Mouse (Mus musculus): Measurements from ENCODE around the gene Plcd3. TPM values are rescaled to one million over a fixed set of nuclear protein-coding genes. Genes with fewer than 3 reads are reported as not detected.

The Plcd3 gene
- polyA plus RNA-seq, 1 experiment from 2014 or later = 8.7 TPM

GRCm38 (mm10) chr11:103052078-103052477, 49.4 kb downstream of the Plcd3 start:
- Histone ChIP-seq H3K27ac (ENCODE audit: low read length) (no peak overlapping the region), H3K4me1 (ENCODE audit: insufficient read depth, low read length) (no peaks in the 10 kb centered on the region), H3K9me3 (ENCODE audit: low read length) (no peaks in the 10 kb centered on the region), H3K4me2 (replicated peaks; ENCODE audit: low read depth, low read length) (no peak overlapping the region), H3K36me3 (ENCODE audit: insufficient read depth, low read length) (peaks cover 43% of the 10 kb centered on the region), H3K27me3 (ENCODE audit: insufficient read depth, low read length) (no peaks in the 10 kb centered on the region), H3K4me3 (ENCODE audit: low read length) (no peak overlapping the region), H3K9ac (replicated peaks; ENCODE audit: low read length) (no peak overlapping the region)
- ATAC-seq (ENCODE audit: low FRiP score, low TSS enrichment) = no peak
- 91% methylated on average over 6 of the region's 6 CpGs for WGBS

- H3K4me2 ChIP-seq (replicated peaks; ENCODE audit: low read depth, low read length) = no peak overlapping the region
- no peak overlapping the region for H3K9ac ChIP-seq (replicated peaks; ENCODE audit: low read length)
- H3K27ac ChIP-seq (ENCODE audit: low read length) = no peak overlapping the region
- H3K27me3 ChIP-seq (ENCODE audit: insufficient read depth, low read length) = no peaks in the 10 kb centered on the region
- ATAC-seq (ENCODE audit: low FRiP score, low TSS enrichment) = no peak
- no peaks in the 10 kb centered on the region for H3K9me3 ChIP-seq (ENCODE audit: low read length)
- WGBS = 58% methylated on average over 8 of the region's 8 CpGs
- H3K4me1 ChIP-seq (ENCODE audit: insufficient read depth, low read length) = no peaks in the 10 kb centered on the region
- no peak overlapping the region for H3K4me3 ChIP-seq (ENCODE audit: low read length)
- H3K36me3 ChIP-seq (ENCODE audit: insufficient read depth, low read length) = peaks cover 40% of the 10 kb centered on the region
Observed at GRCm38 (mm10) chr11:103051249-103051691, 50.2 kb downstream of the Plcd3 start.

GRCm38 (mm10) chr11:103050153-103050552, 51.3 kb downstream of the Plcd3 start:
- 89% methylated on average over 9 of the region's 9 CpGs for WGBS
- Histone ChIP-seq H3K36me3 (ENCODE audit: insufficient read depth, low read length) (peaks cover 40% of the 10 kb centered on the region), H3K9ac (replicated peaks; ENCODE audit: low read length) (no peak overlapping the region), H3K9me3 (ENCODE audit: low read length) (no peaks in the 10 kb centered on the region), H3K27ac (ENCODE audit: low read length) (no peak overlapping the region), H3K4me3 (ENCODE audit: low read length) (no peak overlapping the region), H3K4me2 (replicated peaks; ENCODE audit: low read depth, low read length) (no peak overlapping the region), H3K4me1 (ENCODE audit: insufficient read depth, low read length) (no peaks in the 10 kb centered on the region), H3K27me3 (ENCODE audit: insufficient read depth, low read length) (no peaks in the 10 kb centered on the region)
- no peak for ATAC-seq (ENCODE audit: low FRiP score, low TSS enrichment)

DNA sequence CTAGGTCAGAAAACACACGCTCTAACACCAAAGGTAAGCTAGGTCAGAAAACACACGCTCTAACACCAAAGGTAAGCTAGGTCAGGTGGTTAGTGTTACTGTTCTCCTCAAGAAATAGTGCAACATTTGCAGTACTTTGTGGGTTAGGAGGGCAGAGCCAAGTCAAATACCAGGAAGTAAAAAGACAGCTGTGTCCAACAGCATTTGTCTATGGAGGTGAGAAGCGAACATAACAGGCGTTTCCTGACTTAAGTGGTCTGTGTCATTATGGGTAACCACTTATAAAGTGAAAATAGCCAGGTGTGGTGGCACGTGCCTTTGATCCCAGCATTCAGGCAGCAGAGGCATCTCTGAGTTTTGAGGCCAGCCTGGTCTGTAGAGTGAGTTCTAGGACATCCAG, 51.8 kb downstream of the Plcd3 start:
- no peaks in the 10 kb centered on the region for H3K9me3 ChIP-seq (ENCODE audit: low read length)
- 92% methylated on average over 5 of the region's 5 CpGs for WGBS

GRCm38 (mm10) chr11:103046286-103046685, 55.2 kb downstream of the Plcd3 start:
- ATAC-seq (ENCODE audit: low FRiP score, low TSS enrichment) = no peak
- H3K36me3 ChIP-seq (ENCODE audit: insufficient read depth, low read length) = peaks cover 45% of the 10 kb centered on the region
- no peak overlapping the region for H3K27ac ChIP-seq (ENCODE audit: low read length)
- no peaks in the 10 kb centered on the region for H3K9me3 ChIP-seq (ENCODE audit: low read length)
- H3K27me3 ChIP-seq (ENCODE audit: insufficient read depth, low read length) = no peaks in the 10 kb centered on the region
- WGBS = 88% methylated on average over 8 of the region's 8 CpGs
- H3K4me2 ChIP-seq (replicated peaks; ENCODE audit: low read depth, low read length) = no peak overlapping the region
- no peaks in the 10 kb centered on the region for H3K4me1 ChIP-seq (ENCODE audit: insufficient read depth, low read length)
- no peak overlapping the region for H3K4me3 ChIP-seq (ENCODE audit: low read length)
- H3K9ac ChIP-seq (replicated peaks; ENCODE audit: low read length) = no peak overlapping the region

More for the DNA sequence above, 51.8 kb downstream of the Plcd3 start:
- H3K4me2 ChIP-seq (replicated peaks; ENCODE audit: low read depth, low read length) = no peak overlapping the region
- no peak overlapping the region for H3K27ac ChIP-seq (ENCODE audit: low read length)
- H3K36me3 ChIP-seq (ENCODE audit: insufficient read depth, low read length) = peaks cover 43% of the 10 kb centered on the region
- no peak overlapping the region for H3K9ac ChIP-seq (replicated peaks; ENCODE audit: low read length)
- H3K27me3 ChIP-seq (ENCODE audit: insufficient read depth, low read length) = no peaks in the 10 kb centered on the region
- no peak overlapping the region for H3K4me3 ChIP-seq (ENCODE audit: low read length)
- no peak for ATAC-seq (ENCODE audit: low FRiP score, low TSS enrichment)
- H3K4me1 ChIP-seq (ENCODE audit: insufficient read depth, low read length) = no peaks in the 10 kb centered on the region

DNA sequence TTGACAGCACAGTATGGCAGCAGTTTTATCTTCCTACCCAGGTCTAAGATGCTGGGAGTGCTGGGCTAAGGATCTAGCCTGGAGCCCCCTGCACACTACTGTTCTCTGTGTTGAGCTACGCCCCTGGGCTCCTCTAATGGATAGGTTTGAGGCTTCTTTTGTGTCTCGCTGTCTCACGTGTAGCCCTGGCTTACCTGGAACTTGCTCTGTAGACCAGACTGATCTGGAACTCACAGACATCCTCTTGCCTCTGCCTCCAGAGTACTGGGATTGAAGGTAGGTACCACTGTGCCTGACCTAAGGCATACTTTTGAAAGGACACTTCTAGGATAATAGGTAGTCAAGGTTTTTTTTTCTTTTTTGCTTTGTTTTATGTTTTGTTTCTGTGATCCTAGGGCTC, 57.5 kb downstream of the Plcd3 start:
- Histone ChIP-seq H3K9me3 (ENCODE audit: low read length) (no peaks in the 10 kb centered on the region), H3K36me3 (ENCODE audit: insufficient read depth, low read length) (peaks cover 35% of the 10 kb centered on the region), H3K4me2 (replicated peaks; ENCODE audit: low read depth, low read length) (no peak overlapping the region), H3K4me3 (ENCODE audit: low read length) (no peak overlapping the region), H3K9ac (replicated peaks; ENCODE audit: low read length) (no peak overlapping the region), H3K27me3 (ENCODE audit: insufficient read depth, low read length) (no peaks in the 10 kb centered on the region), H3K4me1 (ENCODE audit: insufficient read depth, low read length) (no peaks in the 10 kb centered on the region; the same call in 1 of the 2 replicates), H3K27ac (ENCODE audit: low read length) (no peak overlapping the region)
- no peak for ATAC-seq (ENCODE audit: low FRiP score, low TSS enrichment)
- whole genome bisulfite sequencing = 96% methylated on average over 3 of the region's 3 CpGs

- 75% methylated on average over 4 of the region's 4 CpGs for WGBS
- no peak overlapping the region for H3K9ac ChIP-seq (replicated peaks; ENCODE audit: low read length)
- peaks cover 40% of the 10 kb centered on the region for H3K36me3 ChIP-seq (ENCODE audit: insufficient read depth, low read length)
- H3K4me1 ChIP-seq (ENCODE audit: insufficient read depth, low read length) = no peaks in the 10 kb centered on the region; the same call in 1 of the 2 replicates
- H3K27me3 ChIP-seq (ENCODE audit: insufficient read depth, low read length) = no peaks in the 10 kb centered on the region
- no peaks in the 10 kb centered on the region for H3K9me3 ChIP-seq (ENCODE audit: low read length)
- no peak overlapping the region for H3K4me3 ChIP-seq (ENCODE audit: low read length)
- no peak for ATAC-seq (ENCODE audit: low FRiP score, low TSS enrichment)
- no peak overlapping the region for H3K27ac ChIP-seq (ENCODE audit: low read length)
- H3K4me2 ChIP-seq (replicated peaks; ENCODE audit: low read depth, low read length) = no peak overlapping the region
Observed at GRCm38 (mm10) chr11:103042828-103043227, 58.6 kb downstream of the Plcd3 start.

DNA sequence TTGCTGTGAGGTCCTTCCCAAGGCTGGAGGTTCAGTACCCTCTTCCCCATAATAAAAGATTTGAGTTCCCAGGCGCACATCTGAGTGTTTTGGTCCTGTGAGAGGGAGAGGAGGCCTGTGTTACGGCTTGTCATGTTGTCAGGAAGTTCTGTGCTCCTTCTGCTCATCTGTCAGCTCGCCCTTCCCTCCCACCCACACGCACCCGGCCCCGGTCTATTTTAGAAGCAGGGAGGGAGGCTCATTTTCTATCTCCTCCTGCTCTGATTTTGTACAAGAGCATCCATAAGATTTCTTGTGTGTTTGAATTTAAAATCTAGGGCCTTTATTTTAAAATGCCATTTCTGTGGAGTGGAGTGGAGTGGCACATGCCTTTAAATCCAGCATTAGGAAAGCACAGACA, 63.4 kb downstream of the Plcd3 start:
- H3K27me3 ChIP-seq (ENCODE audit: insufficient read depth, low read length) = no peaks in the 10 kb centered on the region
- no peaks in the 10 kb centered on the region for H3K9me3 ChIP-seq (ENCODE audit: low read length)
- no peak overlapping the region for H3K4me2 ChIP-seq (replicated peaks; ENCODE audit: low read depth, low read length)
- no peak overlapping the region for H3K4me3 ChIP-seq (ENCODE audit: low read length)
- H3K36me3 ChIP-seq (ENCODE audit: insufficient read depth, low read length) = peaks cover 6% of the 10 kb centered on the region; the same call in 1 of the 2 replicates
- H3K27ac ChIP-seq (ENCODE audit: low read length) = no peak overlapping the region
- H3K9ac ChIP-seq (replicated peaks; ENCODE audit: low read length) = no peak overlapping the region
- WGBS = 70% methylated on average over 6 of the region's 6 CpGs
- no peaks in the 10 kb centered on the region; the same call in 1 of the 2 replicates for H3K4me1 ChIP-seq (ENCODE audit: insufficient read depth, low read length)
- no peak for ATAC-seq (ENCODE audit: low FRiP score, low TSS enrichment)

GRCm38 (mm10) chr11:103036881-103037465, 64.5 kb downstream of the Plcd3 start:
- 83% methylated on average over 8 of the region's 8 CpGs for WGBS
- Histone ChIP-seq H3K4me1 (ENCODE audit: insufficient read depth, low read length) (peaks cover 5% of the 10 kb centered on the region), H3K27me3 (ENCODE audit: insufficient read depth, low read length) (no peaks in the 10 kb centered on the region), H3K9ac (replicated peaks; ENCODE audit: low read length) (no peak overlapping the region), H3K4me3 (ENCODE audit: low read length) (no peak overlapping the region), H3K4me2 (replicated peaks; ENCODE audit: low read depth, low read length) (no peak overlapping the region), H3K27ac (ENCODE audit: low read length) (no peak overlapping the region), H3K36me3 (ENCODE audit: insufficient read depth, low read length) (peaks cover 6% of the 10 kb centered on the region; the same call in 1 of the 2 replicates), H3K9me3 (ENCODE audit: low read length) (no peaks in the 10 kb centered on the region)
- ATAC-seq (ENCODE audit: low FRiP score, low TSS enrichment) = no peak

DNA sequence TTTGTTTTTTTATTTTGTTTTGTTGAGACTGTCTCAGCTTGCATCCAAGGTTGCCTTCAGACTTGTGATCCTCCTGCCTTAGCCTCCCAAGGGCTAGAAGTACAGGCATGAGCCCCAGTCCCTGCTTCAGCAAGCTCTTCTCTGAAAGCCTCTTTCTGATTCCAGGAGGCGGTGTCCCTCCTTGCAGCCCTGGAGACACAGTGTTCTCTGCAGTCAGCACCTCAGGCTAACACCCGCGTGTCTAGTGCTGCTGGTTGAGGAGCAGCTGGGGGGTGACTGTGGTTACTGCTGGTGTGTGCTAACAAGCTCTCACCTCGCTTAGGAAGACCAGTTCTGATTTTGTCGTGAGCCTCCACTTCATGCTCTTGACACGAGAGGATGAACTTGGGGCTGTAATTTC, 66.5 kb downstream of the Plcd3 start:
- Histone ChIP-seq H3K4me3 (ENCODE audit: low read length) (no peak overlapping the region), H3K4me1 (ENCODE audit: insufficient read depth, low read length) (peaks cover 5% of the 10 kb centered on the region), H3K36me3 (ENCODE audit: insufficient read depth, low read length) (peaks cover 6% of the 10 kb centered on the region; the same call in 1 of the 2 replicates), H3K9ac (replicated peaks; ENCODE audit: low read length) (no peak overlapping the region), H3K9me3 (ENCODE audit: low read length) (no peaks in the 10 kb centered on the region), H3K27ac (ENCODE audit: low read length) (no peak overlapping the region), H3K4me2 (replicated peaks; ENCODE audit: low read depth, low read length) (no peak overlapping the region), H3K27me3 (ENCODE audit: insufficient read depth, low read length) (no peaks in the 10 kb centered on the region)
- WGBS = 79% methylated on average over 6 of the region's 6 CpGs
- ATAC-seq (ENCODE audit: low FRiP score, low TSS enrichment) = no peak
